Mouse (Mus musculus) ES-E14 (cell line): ENCODE measurements at regions not wholly inside any gene's neighbourhood (a gene's known extent, or its start where the extent isn't known, plus 50 kb on each side); places are given as distances from the start of the nearest gene placed in this dataset.

Experiments
- DNase-seq: peaks from one replicate; pipeline ENCODE4 v3.0.0-alpha.2; 2013; ENCODE audit warnings: low read depth, low spot score
- H3K27ac ChIP-seq: 2 replicates; pipeline ENCODE4 v1.5.1; 2012; ENCODE audit warnings: low read depth, mild to moderate bottlenecking, low read length, moderate library complexity, mixed read lengths; ENCODE audit not compliant: poor library complexity, insufficient read depth, severe bottlenecking
- H3K36me3 ChIP-seq: 2 replicates; pipeline ENCODE4 v1.6.1; 2012; ENCODE audit warnings: mild to moderate bottlenecking, low read length, moderate library complexity, mixed read lengths; ENCODE audit not compliant: control insufficient read depth, poor library complexity, insufficient read depth, severe bottlenecking
- H3K4me1 ChIP-seq, 2 experiments: fragments of 150-350 bp in 1 of 2; sonication (generic) in 1 of 2; 2 replicates each; pipeline ENCODE4 v1.6.1; 2012; ENCODE audit warnings: low read length in 2 of 2, mild to moderate bottlenecking in 1 of 2, mixed read lengths in 1 of 2; ENCODE audit not compliant: control insufficient read depth in 2 of 2, insufficient read depth in 2 of 2, poor library complexity in 1 of 2
- H3K4me3 ChIP-seq, 2 experiments: fragments of 150-350 bp in 1 of 2; sonication (generic) in 1 of 2; 2 replicates each; pipeline ENCODE4 v1.5.1; 2012; ENCODE audit warnings: low read length in 2 of 2, low read depth in 1 of 2, mild to moderate bottlenecking in 1 of 2, mixed read lengths in 1 of 2; ENCODE audit not compliant: insufficient read depth in 1 of 2, poor library complexity in 1 of 2, severe bottlenecking in 1 of 2
- H3K9ac ChIP-seq: 2 replicates; pipeline ENCODE4 v1.6.1; 2012; ENCODE audit warnings: low read depth, mild to moderate bottlenecking, low read length, mixed read lengths; ENCODE audit not compliant: poor library complexity, insufficient read depth, severe bottlenecking
- H3K9me3 ChIP-seq: fragments of 150-350 bp; sonication (generic); 2 replicates; pipeline ENCODE4 v1.6.1; 2012; ENCODE audit warnings: low read depth, mild to moderate bottlenecking, low read length; ENCODE audit not compliant: control insufficient read depth, insufficient read depth
- CHD2 ChIP-seq: IDR thresholded peaks from 2 replicates; pipeline ENCODE4 v1.6.1; 2014; ENCODE audit warnings: mild to moderate bottlenecking, low read depth, low read length, inconsistent platforms
- HCFC1 ChIP-seq: IDR thresholded peaks from 2 replicates; pipeline ENCODE4 v1.6.1; 2012; ENCODE audit warnings: low read length, inconsistent platforms, borderline replicate concordance; ENCODE audit not compliant: insufficient read depth
- MAFK ChIP-seq: IDR thresholded peaks from 2 replicates; pipeline ENCODE4 v1.6.1; 2014; ENCODE audit warnings: mild to moderate bottlenecking, low read depth, low read length, inconsistent platforms; ENCODE audit not compliant: insufficient read depth
- ZC3H11A ChIP-seq: IDR thresholded peaks from 2 replicates; pipeline ENCODE4 v1.6.1; 2012; ENCODE audit warnings: low read depth, mild to moderate bottlenecking, inconsistent platforms, low read length, borderline replicate concordance
- ZNF384 ChIP-seq: IDR thresholded peaks from 2 replicates; pipeline ENCODE4 v1.6.1; 2012; ENCODE audit warnings: low read depth, low read length, inconsistent platforms
- in situ Hi-C, 2 experiments: fragments of 600-800 bp; cut with MboI; formaldehyde crosslinking; loops; one replicate each; pipeline ENCODE4 v1.15.1; 2025; ENCODE audit warnings: low sequenced_read_pairs in 2 of 2, inconsistent platforms in 1 of 2; ENCODE audit not compliant: unreplicated experiment in 2 of 2

DNA sequence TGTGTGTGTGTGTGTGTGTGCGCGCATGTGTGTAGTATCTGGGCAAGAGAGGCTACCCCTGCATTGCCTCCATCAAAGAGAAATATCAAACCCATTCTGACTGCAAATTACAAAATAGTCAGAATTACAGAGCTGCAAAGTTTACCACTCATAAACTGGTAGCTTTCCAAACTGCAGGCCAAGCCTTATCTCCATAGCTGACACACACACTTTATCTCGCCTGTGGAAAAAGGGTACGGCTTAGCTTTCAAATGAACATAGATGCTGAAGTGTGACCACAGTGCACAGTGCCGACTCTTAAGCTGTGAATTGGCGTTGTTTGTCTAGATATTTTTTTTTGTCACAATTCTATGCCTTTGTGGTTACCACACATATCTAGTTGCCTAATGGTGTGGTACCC is 60.1 kb upstream of the Prickle1 start:
- no peak overlapping the region for H3K4me3 ChIP-seq
- no peak overlapping the region for H3K27ac ChIP-seq
- H3K9me3 ChIP-seq, result no peaks in the 10 kb centered on the region
- H3K4me1 ChIP-seq, result no peaks in the 10 kb centered on the region
- in situ Hi-C loops, result no loop called here
- no peak for DNase-seq
- no peak overlapping the region for H3K9ac ChIP-seq
- TF ChIP-seq ZC3H11A (no peak), HCFC1 (no peak), CHD2 (no peak), ZNF384 (no peak), MAFK (no peak)
- no peaks in the 10 kb centered on the region for H3K36me3 ChIP-seq

DNA sequence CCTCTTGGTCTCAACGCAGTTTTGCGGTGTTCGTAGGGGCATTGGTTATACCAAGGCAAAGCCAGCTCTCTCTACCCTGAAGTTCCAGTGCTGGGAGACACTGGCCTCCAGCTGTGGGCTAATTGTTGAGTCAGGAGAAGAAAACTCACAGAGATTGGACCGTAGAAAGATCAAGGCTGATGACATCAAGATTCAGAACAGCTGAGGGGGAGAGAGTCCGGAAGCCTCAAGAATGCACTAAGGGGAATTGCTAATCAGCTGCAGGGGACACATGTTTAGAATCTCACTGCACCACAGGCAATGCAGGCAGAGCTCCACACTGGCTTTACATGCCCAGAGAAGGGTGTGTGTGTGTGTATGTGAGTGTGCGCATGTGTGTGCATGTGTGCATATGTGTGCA is 59.6 kb upstream of the Prickle1 start:
- DNase-seq, result no peak
- in situ Hi-C loops, result no loop called here

DNA sequence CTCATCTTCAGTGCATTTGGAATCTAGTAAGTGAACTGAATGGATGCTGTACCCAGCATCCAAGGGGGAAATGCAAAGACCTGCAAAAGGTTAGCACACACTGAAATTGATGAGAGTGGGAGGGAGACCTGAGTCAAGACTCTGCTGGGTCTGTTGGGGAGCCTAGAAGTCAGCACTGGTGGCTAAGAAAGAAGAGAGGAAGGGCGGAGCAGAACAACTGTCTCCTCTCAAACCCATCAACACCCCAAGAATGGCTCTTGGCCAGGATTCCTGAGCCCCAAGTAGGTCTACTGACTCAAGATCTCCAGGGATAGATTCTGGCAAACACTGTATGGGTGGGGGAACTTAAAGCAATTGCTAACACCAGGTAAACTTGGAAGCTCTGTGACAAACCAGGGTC is 57.7 kb upstream of the Prickle1 start:
- Histone ChIP-seq H3K4me1 (no peaks in the 10 kb centered on the region), H3K36me3 (no peaks in the 10 kb centered on the region), H3K4me3 (no peak overlapping the region), H3K27ac (no peak overlapping the region), H3K9me3 (no peaks in the 10 kb centered on the region), H3K9ac (no peak overlapping the region)
- in situ Hi-C loops, result no loop called here
- TF ChIP-seq CHD2, result no peak
- no peak for TF ChIP-seq MAFK
- no peak for TF ChIP-seq HCFC1
- TF ChIP-seq ZC3H11A, result no peak
- TF ChIP-seq ZNF384, result no peak
- no peak for DNase-seq

More for the DNA sequence above, 59.6 kb upstream of the Prickle1 start:
- Histone ChIP-seq H3K4me3 (no peak overlapping the region), H3K36me3 (no peaks in the 10 kb centered on the region), H3K9me3 (no peaks in the 10 kb centered on the region), H3K4me1 (no peaks in the 10 kb centered on the region), H3K27ac (no peak overlapping the region), H3K9ac (no peak overlapping the region)
- TF ChIP-seq MAFK (no peak), ZNF384 (no peak), HCFC1 (no peak), ZC3H11A (no peak), CHD2 (no peak)

DNA sequence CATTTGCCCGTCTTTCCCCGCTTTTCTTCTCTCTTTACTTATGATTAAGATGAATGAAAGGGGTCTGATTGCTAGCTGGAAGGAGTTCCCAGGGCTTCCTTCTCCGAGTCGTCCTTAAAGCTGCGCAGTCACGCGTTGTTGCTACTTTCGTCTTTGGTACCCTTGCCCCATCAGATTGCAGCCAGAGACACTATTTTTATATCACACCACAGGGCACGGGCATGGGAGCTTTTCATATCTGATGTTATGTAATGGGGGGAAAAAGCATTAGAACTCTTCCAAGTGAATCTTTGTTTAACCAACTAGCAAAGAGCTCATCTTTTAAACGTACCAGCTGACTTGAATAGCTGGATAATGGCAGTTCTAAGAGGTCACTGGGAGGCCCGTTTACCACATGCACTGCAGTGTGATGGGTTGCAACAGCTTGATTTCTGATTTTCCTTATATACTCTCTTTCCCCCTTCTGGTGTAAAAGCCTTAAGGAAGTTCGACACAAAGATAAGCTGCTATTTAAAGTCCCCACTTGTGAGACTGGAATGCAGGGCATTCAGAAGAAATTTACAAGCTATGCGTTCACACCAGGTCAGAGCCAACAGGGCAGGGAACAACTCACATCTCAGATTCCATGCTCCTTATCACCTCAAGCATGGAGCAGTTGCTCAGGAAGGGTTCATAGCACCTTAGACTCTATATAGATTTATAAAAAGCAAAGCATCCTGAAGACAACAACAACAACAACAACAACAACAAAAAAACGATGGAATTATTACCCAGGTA is 55.5 kb upstream of the Prickle1 start:
- H3K27ac ChIP-seq, result no peak overlapping the region
- no peaks in the 10 kb centered on the region for H3K4me1 ChIP-seq
- no peaks in the 10 kb centered on the region for H3K36me3 ChIP-seq
- no peaks in the 10 kb centered on the region for H3K9me3 ChIP-seq
- in situ Hi-C loops, result no loop called here
- no peak for DNase-seq
- no peak overlapping the region for H3K4me3 ChIP-seq
- TF ChIP-seq ZC3H11A, result no peak
- no peak for TF ChIP-seq CHD2
- no peak for TF ChIP-seq MAFK
- no peak for TF ChIP-seq HCFC1
- TF ChIP-seq ZNF384, result no peak
- H3K9ac ChIP-seq, result no peak overlapping the region
